Mouse (Mus musculus) cerebellum, adult 9-11 months (tissue): ENCODE measurements around the gene Mark1.

Source experiments
- DNase-seq: peaks from one replicate; pipeline ENCODE4 v3.0.0; 2022

Mark1 gene

DNA sequence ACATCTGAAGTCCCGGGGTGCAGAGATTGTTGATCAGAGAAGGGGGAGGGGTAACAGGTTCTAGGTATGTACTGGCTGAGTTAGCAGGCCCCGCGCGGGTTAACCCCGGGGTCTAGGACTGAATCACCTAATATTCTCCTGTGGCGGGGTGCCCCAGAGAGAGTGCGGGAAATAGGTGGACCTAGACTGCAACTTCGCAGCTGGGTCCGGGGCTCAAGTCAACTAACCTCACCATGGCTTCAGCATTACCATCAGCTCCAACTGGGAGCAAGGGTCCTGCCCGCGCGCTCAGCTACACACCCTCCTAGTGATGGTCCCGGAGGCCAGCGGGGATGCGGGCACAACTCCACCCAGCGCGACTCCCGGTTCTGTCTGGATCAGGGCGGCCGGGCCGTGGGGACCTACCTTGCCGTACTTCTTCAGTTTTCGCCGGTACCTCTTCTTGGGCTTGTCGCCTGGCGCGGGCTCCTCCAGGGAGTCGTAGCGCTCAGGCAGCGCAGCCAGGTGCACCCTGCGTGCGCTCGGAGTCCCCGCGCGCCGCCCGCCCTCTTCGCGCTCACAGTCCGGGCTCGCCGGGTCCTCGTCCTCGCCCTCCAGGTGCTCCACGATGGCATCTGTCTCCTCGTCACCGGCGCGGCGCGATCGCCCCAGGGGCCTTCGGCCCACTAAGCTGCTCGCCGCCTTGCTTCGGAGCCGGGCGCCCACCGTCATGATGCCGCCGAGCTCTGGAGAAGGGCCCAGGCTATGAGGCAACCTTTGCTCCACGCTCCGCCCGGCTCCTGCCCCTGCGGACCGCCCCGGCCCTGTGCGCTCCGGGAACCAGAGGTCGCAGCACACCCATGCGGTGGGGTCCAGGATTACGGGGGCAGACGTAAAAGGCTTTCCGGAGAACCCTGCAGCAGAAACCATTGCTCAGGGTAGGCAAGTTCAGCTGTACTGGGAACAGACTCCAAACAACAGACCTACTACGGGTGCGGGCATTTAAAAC, 116.8 kb downstream of the Mark1 start, which contains the start of gene C130074G19Rik:
TSS of gene C130074G19Rik (minus strand) at position 938 of the 988 bp plus-strand sequence.
- DNase-seq, result no peak

DNA sequence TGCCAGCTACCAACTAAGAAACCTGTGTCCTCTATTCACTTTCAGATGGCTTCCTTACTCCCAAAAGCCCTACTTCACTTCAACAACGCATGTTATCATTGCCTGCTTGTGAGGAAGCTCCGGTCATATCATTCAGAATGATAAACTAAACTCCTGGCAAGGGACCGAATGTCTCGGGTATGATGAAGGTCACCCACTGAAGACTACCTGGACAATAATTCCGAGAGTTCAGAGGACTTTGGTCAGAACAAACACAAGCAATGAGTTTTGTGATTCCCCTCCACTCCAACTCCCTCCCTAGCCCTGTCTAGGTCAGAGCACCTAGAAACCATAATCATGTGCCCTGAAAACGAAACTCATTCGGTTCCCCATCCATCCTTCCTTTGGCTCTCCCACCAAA, 117.5 kb downstream of the Mark1 start:
- DNase-seq, result no peak

DNA sequence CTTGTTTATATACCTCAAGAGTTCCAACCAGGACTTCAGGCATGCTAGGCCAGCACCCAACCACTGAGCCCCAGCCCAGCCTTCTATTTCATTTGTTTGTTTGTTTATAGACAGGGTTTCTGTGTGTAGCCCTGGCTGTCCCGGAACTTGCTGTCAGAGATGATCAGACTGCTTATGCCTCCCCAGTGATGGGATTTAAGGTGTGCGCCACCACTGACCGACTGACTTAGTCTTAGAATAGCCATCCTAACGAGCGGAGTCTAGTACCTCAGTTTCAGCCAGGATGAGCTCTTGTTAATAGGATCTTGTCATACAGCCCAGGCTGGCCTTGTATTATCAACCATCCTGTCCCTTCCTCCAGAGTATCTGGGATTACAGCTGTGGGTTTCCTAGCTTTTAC, 118.2 kb downstream of the Mark1 start:
- no peak for DNase-seq

DNA sequence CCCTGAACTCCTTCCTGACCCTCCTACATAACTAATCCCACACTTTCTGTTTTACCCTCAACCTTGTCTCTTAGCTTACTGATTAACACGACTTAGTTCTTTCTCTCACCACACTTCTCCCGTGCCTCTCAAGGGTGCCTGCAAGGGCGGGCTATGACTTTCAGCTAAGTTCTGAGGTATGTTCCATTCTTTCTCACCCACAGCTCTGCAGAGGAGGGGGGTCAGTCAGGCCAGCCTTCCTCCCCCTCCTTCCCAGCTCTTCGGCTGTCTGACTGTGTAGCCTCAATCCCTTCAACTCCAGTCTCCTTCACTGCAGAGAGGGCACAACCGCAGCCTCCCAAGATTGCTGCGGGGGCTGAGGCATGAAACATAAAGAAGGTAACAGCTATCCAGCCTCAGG, 120.5 kb downstream of the Mark1 start:
- DNase-seq, result no peak

DNA sequence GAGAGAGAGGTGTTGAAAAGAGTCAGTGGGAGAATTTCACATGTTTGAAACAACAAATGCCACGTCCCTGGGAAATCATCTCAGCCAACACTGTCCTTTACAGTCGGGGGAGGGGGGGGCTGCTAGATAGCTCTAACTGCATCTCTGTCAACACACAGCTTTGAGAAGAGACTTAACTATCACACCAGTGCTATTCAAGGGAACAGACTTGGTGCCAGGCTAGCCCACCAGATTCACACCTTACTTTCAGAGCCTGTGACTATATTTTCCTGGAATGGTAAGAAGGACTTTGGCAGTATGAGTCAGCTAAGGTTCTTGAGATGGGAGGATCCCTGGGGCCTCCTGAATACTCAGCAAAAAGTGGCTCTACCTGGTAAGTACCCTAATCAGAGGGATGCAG, 122.1 kb downstream of the Mark1 start:
- DNase-seq, result no peak

DNA sequence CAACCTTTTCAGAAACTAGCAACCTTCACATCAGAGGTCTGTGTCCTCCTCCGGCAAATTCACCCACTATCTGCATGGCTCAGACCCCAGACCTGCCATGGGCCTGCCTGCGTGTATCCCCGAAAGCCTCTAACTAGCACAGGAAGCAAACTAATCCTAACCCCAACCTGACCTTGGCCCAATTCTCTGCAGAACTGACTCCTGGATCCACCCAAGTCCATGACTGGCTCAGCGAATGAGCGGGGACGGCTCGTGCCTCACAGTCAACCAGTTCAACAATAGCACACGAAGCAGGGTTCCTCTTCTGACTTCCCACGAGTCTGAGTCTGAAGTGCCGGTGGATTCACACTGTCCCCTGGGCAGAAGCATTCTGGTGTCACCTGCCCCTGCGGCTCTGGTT, 125.5 kb downstream of the Mark1 start:
- no peak for DNase-seq

DNA sequence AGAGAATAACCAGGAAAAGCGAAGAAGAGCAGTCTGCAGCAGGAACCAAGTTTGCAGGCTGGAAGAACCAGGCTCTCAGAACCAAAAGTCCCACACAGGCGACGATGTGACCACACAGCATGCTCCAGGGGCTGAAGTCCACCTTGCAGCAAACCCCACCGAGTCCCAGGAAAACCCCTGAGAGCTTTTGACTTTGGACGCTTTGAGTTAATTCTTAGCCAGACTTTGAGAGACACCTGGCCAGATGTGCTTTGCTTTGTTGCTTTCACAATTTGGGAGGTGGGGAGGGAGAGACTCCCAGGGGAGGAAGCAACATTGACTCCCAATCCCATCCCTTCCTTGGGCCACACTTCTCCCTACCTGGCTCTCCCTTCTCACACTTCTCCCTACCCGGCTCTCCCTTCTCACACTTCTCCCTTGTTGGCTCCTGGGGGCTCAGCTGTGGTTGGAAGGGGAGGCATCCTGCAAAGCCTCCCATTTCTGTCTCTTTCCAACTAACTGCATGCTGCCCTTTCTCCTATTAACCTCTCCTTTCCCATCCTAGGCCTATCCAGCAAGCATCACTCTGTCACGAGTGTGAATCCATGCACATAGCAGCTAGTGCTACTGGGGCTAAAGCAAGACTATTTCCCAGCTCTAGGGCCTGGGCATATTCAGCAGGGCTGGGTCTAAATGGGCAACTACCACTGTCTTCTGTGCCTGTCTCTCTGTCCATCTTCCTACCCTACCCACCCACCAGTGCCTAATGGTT, 127.1 kb downstream of the Mark1 start:
- DNase-seq, result no peak

DNA sequence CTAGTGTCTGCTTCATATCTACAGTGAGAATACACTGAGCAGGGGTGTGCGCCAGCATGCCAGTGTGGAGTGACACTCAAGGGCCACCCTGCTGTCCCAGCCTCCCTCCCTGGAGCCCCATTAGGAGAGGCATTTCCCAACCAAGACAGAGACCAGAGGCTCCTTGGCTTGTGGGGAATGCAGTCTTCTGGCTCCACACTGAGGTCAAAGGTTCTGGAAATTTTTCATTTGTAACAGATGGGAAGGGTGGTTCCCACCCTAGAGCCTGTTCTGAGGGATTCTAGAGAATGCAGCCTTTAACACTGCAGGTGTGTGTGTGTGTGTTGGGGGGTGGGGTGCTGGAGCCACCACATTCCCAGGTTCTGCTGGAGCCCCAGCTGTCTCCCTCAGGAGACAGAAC, 127.9 kb downstream of the Mark1 start:
- DNase-seq, result no peak

DNA sequence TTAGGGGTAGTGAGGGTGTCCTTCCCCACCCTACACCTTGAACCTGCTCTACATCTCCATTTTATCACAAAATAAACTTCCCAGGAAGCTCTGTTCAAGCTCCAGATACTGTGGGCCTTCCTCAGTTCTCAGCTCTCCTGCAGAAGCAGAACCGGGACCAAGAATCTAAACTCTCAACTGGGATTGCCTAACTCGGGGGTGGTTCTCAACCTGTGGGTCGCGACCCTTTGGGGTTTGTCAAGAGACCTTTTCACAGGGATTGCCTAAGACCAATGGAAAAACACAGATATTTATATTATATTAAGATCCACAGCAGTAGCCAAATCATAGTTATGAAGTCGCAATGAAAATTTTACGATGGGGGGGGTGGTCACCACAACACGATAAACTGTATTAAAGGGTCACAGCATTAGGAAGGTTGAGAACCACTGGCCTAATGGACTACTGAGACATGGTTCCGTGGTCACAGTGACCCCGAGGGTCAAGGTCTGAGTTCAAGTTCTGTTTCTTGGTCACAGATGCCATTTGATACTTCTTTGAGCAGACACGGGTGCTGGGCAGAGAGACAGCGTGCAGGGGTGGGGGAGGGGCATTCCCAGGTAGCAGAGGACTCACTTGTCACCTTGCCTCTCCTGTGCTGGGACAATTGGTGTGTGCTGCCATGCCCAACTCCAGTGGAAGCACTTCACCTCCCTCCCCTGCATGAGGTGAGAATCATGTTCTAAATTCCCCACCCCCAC, 128.6 kb downstream of the Mark1 start:
- no peak for DNase-seq

DNA sequence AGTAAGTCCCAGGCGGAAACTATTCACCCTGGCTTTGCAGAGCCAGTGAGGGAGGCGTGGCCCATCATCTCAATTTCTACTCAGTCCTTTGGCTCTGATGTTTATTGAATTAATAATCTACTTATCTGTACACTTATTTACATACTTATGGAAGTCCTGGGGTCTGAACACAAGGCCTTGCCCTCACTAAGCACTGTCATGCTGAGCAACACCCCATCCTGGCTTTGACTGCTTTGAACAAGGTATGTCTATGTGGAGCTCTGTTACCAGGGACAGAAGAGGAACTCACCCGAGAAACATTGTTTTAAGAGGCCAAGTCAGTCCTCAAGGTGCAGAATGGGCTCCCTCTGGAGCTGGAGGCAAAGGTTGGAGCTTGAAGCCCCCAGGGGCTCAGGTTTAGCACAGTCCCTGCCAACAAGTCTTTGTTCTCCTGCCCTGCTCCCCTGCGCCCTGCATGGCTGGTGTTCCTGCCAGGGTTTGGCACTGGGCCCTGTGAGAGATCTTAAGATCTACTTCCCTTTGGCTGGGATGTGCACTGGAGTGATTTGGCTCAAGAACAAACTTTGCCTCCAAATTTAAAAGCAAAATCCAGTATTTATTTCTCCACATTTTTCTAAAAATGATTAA, 129.3 kb downstream of the Mark1 start:
- no peak for DNase-seq

DNA sequence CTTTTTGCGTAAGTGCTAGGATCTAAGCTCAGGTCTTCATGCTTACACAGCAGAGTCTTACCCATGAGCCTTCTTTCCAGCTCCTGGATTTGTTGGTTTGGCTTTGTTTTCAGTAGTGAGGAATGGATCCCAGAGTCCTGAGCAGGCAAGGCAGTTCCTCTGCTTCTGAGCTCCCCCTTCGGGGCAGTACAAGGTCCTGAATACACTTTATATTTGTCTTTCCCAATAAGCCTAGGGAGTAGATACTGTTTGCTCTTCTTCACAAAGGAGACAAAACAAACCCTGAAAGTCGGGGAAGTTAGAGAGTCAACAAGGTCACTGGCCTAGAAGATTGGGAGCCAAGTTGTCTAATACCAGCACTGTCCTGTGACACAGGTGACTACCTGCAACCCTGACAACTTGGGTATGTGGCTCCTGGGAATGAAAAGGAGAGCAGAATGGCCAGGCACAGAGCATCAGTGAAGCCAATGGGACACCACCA, 131.7 kb downstream of the Mark1 start:
- no peak for DNase-seq

DNA sequence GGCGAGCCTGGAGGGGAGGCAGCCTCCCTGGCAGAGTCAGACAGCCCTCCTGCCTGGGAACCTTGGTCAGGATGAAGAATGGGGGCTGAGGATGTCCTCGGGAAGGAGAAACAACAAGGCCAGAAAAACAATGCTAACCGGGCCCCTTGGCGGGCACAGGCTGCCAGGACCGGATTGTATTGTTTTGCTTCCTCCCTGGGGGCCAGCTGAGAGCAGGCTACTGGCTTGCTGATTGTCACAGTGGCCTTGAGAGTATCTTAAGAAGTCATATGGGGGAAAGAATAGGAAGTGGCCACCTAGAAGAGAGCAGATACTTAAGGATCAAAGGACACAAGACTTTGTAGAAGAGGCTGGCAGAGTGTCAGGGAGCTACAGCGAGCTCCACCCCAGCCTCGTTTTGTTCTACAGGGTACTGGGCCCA, 135.0 kb downstream of the Mark1 start:
- DNase-seq, result no peak

DNA sequence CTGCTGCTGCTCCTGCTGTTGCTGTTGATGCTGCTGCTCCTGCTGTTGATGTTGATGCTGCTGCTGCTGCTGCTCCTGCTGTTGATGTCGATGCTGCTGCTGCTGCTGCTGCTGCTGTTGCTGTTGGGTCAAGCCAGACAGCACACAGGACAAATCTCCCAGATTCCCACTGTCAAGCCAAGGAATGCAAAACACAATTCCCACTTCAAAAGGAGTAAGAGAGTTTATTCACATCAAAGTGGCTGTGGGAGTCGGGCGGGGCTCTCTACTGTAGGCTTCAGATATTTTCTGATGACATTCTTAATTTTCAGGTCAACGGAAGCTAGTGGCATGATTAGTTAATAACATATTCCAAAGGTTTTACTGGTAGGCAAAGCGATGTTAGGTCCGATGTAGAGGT, 136.7 kb downstream of the Mark1 start:
- DNase-seq, result no peak

DNA sequence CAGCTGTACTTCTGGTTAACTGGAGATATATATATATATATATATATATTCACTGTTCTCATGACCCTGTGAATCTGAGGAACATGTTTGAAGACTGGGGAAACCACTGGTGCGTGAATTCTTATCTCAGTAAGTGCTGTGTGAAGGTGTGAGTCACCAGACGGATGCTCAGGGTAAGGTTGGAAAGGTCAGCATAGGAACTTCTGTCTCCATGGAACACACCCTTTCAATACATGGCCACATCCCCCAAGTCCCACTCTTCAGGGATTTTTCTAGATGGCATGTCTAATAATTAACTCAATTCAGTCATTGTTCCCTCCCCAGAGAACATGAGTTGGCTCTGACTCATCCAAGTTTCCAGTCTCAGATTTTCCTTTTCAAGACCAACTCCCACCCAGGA, 137.8 kb downstream of the Mark1 start:
- no peak for DNase-seq

DNA sequence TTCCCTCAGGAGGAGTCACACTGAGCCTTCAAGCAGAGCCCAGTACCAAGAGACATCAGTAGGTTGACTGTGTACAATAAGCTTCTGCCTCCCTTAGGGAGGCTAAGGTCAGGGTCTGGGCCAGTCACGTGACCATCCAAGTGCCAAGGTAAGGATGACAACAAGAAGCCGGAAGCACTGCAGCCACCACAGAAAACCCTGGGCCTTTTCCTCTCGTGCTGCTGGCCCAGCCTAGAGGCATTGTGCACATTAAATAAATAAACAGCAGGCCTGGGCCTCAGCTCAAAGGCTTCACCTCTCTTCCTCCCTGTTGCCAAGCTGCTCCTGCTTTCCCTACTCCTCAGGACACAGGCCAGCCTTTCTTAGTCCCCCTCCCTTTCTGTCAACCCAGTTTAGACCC, 139.1 kb downstream of the Mark1 start:
- no peak for DNase-seq

DNA sequence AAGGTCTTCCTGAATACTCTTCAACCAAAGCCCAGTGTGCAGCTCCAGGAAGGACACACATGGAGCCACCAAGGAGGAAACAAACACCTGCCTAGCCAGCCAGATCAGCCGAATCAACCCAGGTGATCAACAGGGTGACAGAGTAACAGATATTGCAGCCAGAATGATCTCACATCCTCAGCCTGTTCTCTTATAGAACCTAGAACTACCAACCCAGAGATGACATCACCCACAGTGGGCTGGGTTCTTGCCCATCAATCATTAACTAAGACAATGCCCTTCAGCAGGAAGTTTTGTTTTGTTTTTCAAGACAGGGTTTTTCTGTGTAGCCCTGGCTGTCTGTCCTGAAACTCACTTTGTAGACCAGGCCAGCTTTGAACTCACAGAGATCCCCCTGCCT, 141.1 kb downstream of the Mark1 start:
- no peak for DNase-seq

DNA sequence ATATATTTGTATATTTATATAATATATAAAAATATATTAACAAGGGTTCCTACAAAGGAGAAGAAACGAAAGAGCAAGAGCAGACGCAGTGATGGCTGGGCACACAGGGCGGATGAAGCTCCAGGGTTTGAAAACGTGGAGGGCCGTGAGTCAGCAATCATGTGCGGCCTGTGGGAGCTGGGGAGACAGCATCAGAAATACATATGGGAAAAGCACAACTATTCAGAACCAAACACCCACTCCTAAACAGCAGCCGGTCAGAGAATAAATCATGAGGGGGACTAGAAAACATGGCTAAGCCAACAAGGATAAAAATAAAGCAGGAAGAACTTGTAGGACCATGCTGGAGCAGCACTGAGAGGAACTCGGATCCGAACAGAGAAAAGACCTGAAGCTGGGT, 142.2 kb downstream of the Mark1 start:
- no peak for DNase-seq

DNA sequence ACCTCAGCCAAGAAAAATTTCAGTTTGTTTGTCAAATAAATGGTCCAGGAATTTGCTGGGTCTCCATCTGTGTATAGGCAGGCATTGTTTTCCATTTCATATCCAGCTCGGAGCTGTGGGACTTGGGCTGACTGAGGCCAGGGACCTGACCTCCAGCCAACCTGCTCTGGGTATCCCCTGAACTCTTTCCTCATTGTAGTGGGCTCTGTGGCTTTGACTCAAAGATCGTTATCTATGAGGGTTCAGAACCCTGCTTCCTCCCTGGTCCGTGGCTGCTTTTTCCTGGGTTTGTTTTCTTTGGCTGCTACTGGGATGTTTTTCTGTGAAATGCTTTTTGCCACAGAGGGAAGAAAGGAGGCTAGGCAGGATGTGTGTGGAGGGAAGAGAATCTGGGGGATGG, 145.4 kb downstream of the Mark1 start:
- DNase-seq, result no peak

DNA sequence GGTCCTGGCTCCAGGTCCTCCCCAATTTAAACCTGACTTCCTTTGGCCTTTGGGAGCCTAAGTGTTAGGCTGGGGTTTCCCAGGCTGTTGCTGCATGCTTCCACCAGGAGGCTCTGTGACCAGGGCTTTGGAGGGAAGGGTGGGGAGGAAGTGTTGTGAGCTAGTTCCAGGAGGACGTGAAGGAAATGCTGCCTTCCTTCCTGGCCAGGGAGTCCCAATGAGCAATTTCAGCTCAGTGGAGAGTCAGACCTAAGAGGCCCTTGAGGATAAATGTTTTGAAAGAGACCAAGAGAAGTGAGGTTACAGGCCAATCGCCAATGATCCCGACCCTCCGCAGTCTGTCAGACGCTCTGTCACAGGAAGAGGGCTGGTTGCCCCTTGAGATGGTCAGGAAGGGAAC, 146.0 kb downstream of the Mark1 start:
- peak; percentile 52 for DNase-seq

DNA sequence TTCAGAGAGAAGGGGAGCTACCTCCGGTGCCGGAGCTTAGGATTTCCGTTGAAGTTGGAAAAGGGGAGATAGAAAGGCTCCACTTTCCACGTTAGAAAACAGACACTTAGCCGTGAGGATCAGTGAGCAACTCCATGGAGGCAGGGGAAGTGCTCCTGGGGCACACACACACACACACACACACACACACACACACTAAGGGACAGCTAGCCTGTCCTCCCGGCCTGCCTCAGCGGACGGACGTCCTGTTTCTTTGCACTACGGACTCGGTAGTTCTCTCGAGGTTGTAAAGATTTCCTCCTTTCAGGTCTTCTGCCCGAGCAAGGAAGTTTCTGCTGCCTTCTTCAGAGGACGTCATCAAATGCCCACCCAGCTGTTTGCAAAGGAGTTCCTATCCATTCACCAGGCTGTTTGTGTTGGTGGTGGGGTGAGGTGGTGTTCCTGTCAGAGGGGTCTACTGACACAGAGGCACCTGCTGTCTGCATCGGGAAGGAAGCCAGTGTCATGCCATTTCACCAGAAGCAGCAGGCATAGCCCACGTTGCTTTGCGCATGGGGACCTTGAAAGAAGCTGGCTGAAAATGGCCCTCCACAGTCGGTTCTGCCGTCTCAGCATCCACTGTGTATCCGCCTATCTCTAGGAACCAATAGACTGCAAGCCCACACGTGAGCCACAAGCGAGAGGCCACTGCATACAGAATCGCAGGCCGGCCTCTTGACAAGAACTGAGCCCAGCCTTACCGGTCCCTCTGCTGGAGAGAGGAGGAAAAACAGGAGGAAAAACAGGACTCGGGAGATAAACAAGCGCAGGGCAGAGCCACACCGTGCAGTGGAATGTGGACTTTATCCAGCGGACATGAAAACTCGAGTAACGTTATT, 147.4 kb downstream of the Mark1 start:
- DNase-seq, result peak; percentile 80

DNA sequence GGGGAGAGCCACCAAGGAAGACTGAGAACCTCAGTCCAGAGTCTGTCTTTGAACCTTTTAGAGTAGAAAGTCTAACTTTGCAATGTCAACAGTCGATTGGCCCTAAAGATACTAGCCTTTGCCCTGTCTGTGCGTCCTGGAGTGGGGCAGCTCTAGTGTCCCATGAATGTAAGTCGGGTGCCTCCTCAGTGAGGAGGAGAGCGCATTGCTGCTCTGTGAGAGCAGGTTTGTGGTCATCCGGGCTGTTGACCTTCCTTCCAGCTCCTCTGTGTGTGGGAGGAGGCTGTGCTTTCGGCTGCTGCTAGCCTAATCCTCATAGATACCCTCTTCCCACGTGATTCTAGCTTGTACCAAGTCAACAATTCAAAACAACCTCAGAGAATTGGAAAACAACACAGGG, 148.2 kb downstream of the Mark1 start:
- DNase-seq, result no peak

DNA sequence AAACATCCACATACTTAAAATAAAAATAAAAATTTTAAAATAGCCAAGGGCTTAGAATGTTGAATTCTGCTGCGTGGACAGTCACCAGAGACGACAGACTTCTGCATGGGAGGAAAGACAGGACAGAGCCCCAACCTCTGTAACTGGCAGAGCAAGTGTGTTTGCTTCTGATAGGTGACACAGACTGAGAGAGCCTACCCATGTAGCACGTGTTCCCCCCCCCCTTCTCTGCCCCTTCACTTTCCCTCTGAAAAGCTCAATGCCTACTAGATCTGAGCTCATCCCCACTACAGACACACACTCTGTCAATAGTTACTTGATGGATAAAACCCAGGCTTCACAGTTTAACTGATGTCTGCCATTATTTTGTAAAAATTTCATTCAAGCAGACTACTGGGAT, 152.4 kb downstream of the Mark1 start:
- no peak for DNase-seq
